Mouse (Mus musculus): ENCODE results near the gene Map10. TPM values are rescaled to one million over a fixed set of nuclear protein-coding genes. Genes with fewer than 3 reads are reported as not detected.

The Map10 gene
- total and polyA plus RNA-seq, 3 experiments, result 0.05 TPM; not detected in 2

- Histone ChIP-seq H3K36me3 (replicated peaks) (no peaks in the 10 kb centered on the region), H3K4me1 (ENCODE audit: insufficient read depth, low read depth, low read length) (no peaks in the 10 kb centered on the region), H3K27me3 (ENCODE audit: insufficient read depth, low read length) (no peaks in the 10 kb centered on the region), H3K9me3 (replicated peaks) (peaks cover 70% of the 10 kb centered on the region), H3K4me3 (ENCODE audit: low read depth, low read length) (no peak overlapping the region)
- ATAC-seq (ENCODE audit: extremely low read depth, insufficient number of reproducible peaks, low FRiP score, poor library complexity, severe bottlenecking) (no peak), DNase-seq (ENCODE audit: low spot score) (no peak)
- no peak for TF ChIP-seq TAL1 (conservative IDR thresholded peaks at IDR 0.05; ENCODE audit: low read depth, low read length)
- TF ChIP-seq POLR2AphosphoS5 (IDR thresholded peaks at IDR 0.05; ENCODE audit: insufficient replicate concordance, low read depth, low read length), result no peak
- TF ChIP-seq CTCF (IDR thresholded peaks at IDR 0.05; ENCODE audit: low read depth, low read length), result no peak
- no peak for TF ChIP-seq GATA1 (IDR thresholded peaks at IDR 0.05; ENCODE audit: borderline replicate concordance, low read length)
- no peak for TF ChIP-seq GATA2 (IDR thresholded peaks at IDR 0.05; ENCODE audit: borderline replicate concordance, low read depth, low read length)
Observed at GRCm38 (mm10) chr8:125639631-125640030, 30.0 kb upstream of the Map10 start.

DNA sequence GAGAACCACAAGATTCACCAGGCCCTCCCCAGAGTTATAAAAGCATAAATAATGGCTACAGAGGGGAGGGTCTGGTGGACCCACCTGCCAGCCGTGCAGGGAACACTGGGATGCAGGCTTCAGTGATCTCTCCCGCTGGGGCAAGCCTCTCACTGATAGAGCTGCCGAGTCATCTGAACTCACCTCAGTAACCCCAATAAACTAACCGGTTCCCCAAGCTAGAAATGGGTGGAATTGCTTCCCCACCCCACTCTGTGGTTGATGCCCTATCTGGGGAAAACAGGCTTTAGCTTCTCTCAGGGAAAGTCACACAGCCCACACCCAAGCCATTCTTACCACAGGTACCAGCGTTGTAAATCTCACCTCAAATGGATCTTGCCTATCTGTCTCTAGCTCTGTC, 28.9 kb upstream of the Map10 start:
- DNase-seq (ENCODE audit: low spot score) (no peak), ATAC-seq (ENCODE audit: extremely low read depth, insufficient number of reproducible peaks, low FRiP score, poor library complexity, severe bottlenecking) (no peak)
- H3K4me1 ChIP-seq (ENCODE audit: insufficient read depth, low read depth, low read length), result no peaks in the 10 kb centered on the region
- no peaks in the 10 kb centered on the region for H3K36me3 ChIP-seq (replicated peaks)
- H3K27me3 ChIP-seq (ENCODE audit: insufficient read depth, low read length), result no peaks in the 10 kb centered on the region
- H3K9me3 ChIP-seq (replicated peaks), result peaks cover 78% of the 10 kb centered on the region
- no peak for TF ChIP-seq POLR2AphosphoS5 (IDR thresholded peaks at IDR 0.05; ENCODE audit: insufficient replicate concordance, low read depth, low read length)
- TF ChIP-seq GATA2 (IDR thresholded peaks at IDR 0.05; ENCODE audit: borderline replicate concordance, low read depth, low read length), result no peak
- no peak for TF ChIP-seq GATA1 (IDR thresholded peaks at IDR 0.05; ENCODE audit: borderline replicate concordance, low read length)
- TF ChIP-seq TAL1 (conservative IDR thresholded peaks at IDR 0.05; ENCODE audit: low read depth, low read length), result no peak
- no peak for TF ChIP-seq CTCF (IDR thresholded peaks at IDR 0.05; ENCODE audit: low read depth, low read length)
- no peak overlapping the region for H3K4me3 ChIP-seq (ENCODE audit: low read depth, low read length)

GRCm38 (mm10) chr8:125641808-125642207, 27.8 kb upstream of the Map10 start:
- DNase-seq (ENCODE audit: low spot score) (no peak), ATAC-seq (ENCODE audit: extremely low read depth, insufficient number of reproducible peaks, low FRiP score, poor library complexity, severe bottlenecking) (no peak)
- Histone ChIP-seq H3K4me3 (ENCODE audit: low read depth, low read length) (no peak overlapping the region), H3K36me3 (replicated peaks) (no peaks in the 10 kb centered on the region), H3K27me3 (ENCODE audit: insufficient read depth, low read length) (no peaks in the 10 kb centered on the region), H3K9me3 (replicated peaks) (peaks cover 82% of the 10 kb centered on the region), H3K4me1 (ENCODE audit: insufficient read depth, low read depth, low read length) (no peaks in the 10 kb centered on the region)
- TF ChIP-seq TAL1 (conservative IDR thresholded peaks at IDR 0.05; ENCODE audit: low read depth, low read length), result no peak
- TF ChIP-seq POLR2AphosphoS5 (IDR thresholded peaks at IDR 0.05; ENCODE audit: insufficient replicate concordance, low read depth, low read length), result no peak
- no peak for TF ChIP-seq CTCF (IDR thresholded peaks at IDR 0.05; ENCODE audit: low read depth, low read length)
- TF ChIP-seq GATA1 (IDR thresholded peaks at IDR 0.05; ENCODE audit: borderline replicate concordance, low read length), result no peak
- TF ChIP-seq GATA2 (IDR thresholded peaks at IDR 0.05; ENCODE audit: borderline replicate concordance, low read depth, low read length), result no peak

DNA sequence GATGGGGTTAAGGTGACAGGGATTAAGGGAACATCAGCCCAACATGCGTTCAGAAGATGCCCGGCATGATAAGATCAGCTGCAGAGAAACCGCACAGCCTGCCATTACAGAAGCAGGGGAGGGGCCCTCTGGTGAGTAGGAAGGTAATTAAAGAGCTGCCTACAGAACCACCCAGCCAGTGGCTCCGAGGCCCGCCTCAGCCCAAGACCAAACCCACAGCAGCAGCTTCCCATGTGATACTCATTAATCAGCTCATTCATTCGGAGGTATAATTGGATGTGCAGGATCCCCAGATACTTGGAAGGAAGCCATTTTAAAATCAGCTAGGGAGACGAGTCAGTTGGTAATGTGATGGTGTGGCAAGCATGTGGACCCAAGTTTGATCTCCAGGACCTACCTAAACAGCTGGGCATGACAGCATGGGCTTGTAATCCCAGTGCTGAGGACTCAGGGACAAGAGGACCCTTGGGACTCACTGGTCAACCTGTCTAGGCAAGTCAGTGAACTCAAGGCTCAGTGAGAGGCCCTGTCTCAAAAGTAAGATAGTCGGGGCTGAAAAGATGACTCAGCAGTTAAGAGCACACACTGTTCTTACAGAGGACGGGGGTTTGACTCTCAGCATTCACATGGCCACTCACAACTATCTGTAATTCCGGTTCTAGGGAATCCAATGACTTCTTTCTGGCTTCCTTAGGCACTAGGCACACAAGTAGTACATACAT, 23.7 kb upstream of the Map10 start:
- no peak for ATAC-seq (ENCODE audit: extremely low read depth, insufficient number of reproducible peaks, low FRiP score, poor library complexity, severe bottlenecking)
- DNase-seq (ENCODE audit: low spot score), result no peak
- no peaks in the 10 kb centered on the region for H3K4me1 ChIP-seq (ENCODE audit: insufficient read depth, low read depth, low read length)
- H3K27me3 ChIP-seq (ENCODE audit: insufficient read depth, low read length), result no peaks in the 10 kb centered on the region
- H3K36me3 ChIP-seq (replicated peaks), result no peaks in the 10 kb centered on the region
- H3K9me3 ChIP-seq (replicated peaks), result peaks cover 86% of the 10 kb centered on the region
- no peak for TF ChIP-seq POLR2AphosphoS5 (IDR thresholded peaks at IDR 0.05; ENCODE audit: insufficient replicate concordance, low read depth, low read length)
- TF ChIP-seq CTCF (IDR thresholded peaks at IDR 0.05; ENCODE audit: low read depth, low read length), result no peak
- no peak for TF ChIP-seq TAL1 (conservative IDR thresholded peaks at IDR 0.05; ENCODE audit: low read depth, low read length)
- no peak for TF ChIP-seq GATA2 (IDR thresholded peaks at IDR 0.05; ENCODE audit: borderline replicate concordance, low read depth, low read length)
- TF ChIP-seq GATA1 (IDR thresholded peaks at IDR 0.05; ENCODE audit: borderline replicate concordance, low read length), result no peak
- no peak overlapping the region for H3K4me3 ChIP-seq (ENCODE audit: low read depth, low read length)

DNA sequence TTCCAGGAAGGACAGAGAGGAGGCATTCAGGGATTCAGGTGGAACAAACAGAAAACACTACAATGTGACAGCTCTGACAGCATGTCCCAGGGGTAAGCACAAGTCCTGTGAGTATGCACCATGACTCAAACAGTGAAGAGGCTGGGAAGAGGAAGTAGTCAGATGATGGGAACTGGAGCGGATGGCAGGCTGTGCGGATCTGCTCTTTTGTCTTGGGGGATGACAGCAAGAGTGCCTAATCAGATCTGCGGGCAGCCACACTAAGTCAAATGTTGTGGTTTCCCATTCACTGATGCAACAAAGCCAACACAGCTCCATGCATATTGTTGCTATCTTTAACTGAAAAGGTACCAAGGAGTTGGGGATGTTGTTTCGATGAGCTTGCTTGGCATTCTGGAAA, 20.2 kb upstream of the Map10 start:
- DNase-seq (ENCODE audit: low spot score) (no peak), ATAC-seq (ENCODE audit: extremely low read depth, insufficient number of reproducible peaks, low FRiP score, poor library complexity, severe bottlenecking) (no peak)
- Histone ChIP-seq H3K4me3 (ENCODE audit: low read depth, low read length) (no peak overlapping the region), H3K36me3 (replicated peaks) (no peaks in the 10 kb centered on the region), H3K27me3 (ENCODE audit: insufficient read depth, low read length) (no peaks in the 10 kb centered on the region), H3K4me1 (ENCODE audit: insufficient read depth, low read depth, low read length) (no peaks in the 10 kb centered on the region), H3K9me3 (replicated peaks) (peaks cover 78% of the 10 kb centered on the region)
- TF ChIP-seq POLR2AphosphoS5 (IDR thresholded peaks at IDR 0.05; ENCODE audit: insufficient replicate concordance, low read depth, low read length), result no peak
- TF ChIP-seq CTCF (IDR thresholded peaks at IDR 0.05; ENCODE audit: low read depth, low read length), result no peak
- TF ChIP-seq GATA2 (IDR thresholded peaks at IDR 0.05; ENCODE audit: borderline replicate concordance, low read depth, low read length), result no peak
- no peak for TF ChIP-seq GATA1 (IDR thresholded peaks at IDR 0.05; ENCODE audit: borderline replicate concordance, low read length)
- TF ChIP-seq TAL1 (conservative IDR thresholded peaks at IDR 0.05; ENCODE audit: low read depth, low read length), result no peak

DNA sequence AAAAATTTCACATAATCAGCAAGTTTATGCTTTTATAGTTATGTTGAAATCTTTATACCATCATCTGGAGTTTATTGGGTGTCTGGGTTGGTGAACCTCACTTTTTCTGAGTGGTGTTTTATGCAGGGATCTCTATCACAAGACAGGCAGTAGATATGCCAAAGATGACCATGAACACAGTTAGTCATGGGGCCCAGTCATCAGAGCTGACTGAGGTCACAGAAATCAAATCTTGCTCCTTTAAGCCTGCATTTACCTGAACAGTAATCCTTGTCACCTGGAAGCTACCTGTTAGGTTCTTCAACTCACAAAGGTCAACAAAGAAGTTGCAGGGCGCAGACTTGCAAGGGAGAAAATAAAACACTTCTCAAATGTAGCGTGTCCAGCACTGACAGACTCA, 14.8 kb upstream of the Map10 start:
- H3K4me3 ChIP-seq (ENCODE audit: low read depth, low read length), result no peak overlapping the region
- no peaks in the 10 kb centered on the region for H3K36me3 ChIP-seq (replicated peaks)
- no peaks in the 10 kb centered on the region for H3K4me1 ChIP-seq (ENCODE audit: insufficient read depth, low read depth, low read length)
- no peaks in the 10 kb centered on the region for H3K27me3 ChIP-seq (ENCODE audit: insufficient read depth, low read length)
- TF ChIP-seq POLR2AphosphoS5 (IDR thresholded peaks at IDR 0.05; ENCODE audit: insufficient replicate concordance, low read depth, low read length), result no peak
- no peak for TF ChIP-seq TAL1 (conservative IDR thresholded peaks at IDR 0.05; ENCODE audit: low read depth, low read length)
- no peak for TF ChIP-seq GATA2 (IDR thresholded peaks at IDR 0.05; ENCODE audit: borderline replicate concordance, low read depth, low read length)
- TF ChIP-seq GATA1 (IDR thresholded peaks at IDR 0.05; ENCODE audit: borderline replicate concordance, low read length), result no peak
- no peak for TF ChIP-seq CTCF (IDR thresholded peaks at IDR 0.05; ENCODE audit: low read depth, low read length)
- DNase-seq (ENCODE audit: low spot score) (no peak), ATAC-seq (ENCODE audit: extremely low read depth, insufficient number of reproducible peaks, low FRiP score, poor library complexity, severe bottlenecking) (no peak)
- peaks cover 76% of the 10 kb centered on the region for H3K9me3 ChIP-seq (replicated peaks)

All from G1E (cell line).